Mouse (Mus musculus) G1E (cell line): ENCODE data around the gene Tmem106c.

Experiments used
- CTCF ChIP-seq: IDR thresholded peaks from 2 replicates; pipeline ENCODE4 v1.5.1; 2012; ENCODE audit warnings: low read depth, low read length, inconsistent platforms, mixed read lengths
- TAL1 ChIP-seq: conservative IDR thresholded peaks from 2 replicates; pipeline ENCODE4 v1.6.1; 2012; ENCODE audit warnings: low read depth, low read length, inconsistent platforms, mixed read lengths

DNA sequence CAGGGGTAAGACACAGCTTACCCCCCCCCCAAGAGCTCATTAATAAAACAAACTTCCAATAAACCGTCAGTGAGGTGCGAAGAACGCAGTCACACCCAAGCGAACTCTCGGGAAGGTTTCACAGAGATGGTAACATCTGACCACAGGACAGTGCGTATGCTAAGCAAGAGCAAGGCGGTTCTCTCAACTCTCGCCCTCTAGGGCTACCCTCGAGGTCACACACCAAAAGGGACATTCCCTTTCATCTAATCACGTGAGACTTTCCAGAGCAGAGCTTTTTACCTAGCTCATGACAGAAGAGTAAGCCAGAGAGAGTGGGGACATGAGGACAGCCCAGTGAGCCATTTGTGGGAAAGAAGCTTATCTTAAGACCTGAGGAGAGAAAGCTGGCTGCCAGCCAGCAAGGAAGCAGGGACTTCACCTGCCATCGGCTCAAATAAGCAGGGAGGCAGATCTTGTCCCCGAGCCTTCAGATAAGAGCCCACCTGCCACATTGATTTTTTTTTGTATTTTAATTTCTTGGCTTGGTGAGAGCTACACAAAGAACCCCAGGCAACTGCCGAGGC is 34.7 kb upstream of the Tmem106c start:
- no peak for TF ChIP-seq CTCF
- no peak for TF ChIP-seq TAL1
